Mouse (Mus musculus): Measurements from ENCODE around the gene Rtkn. TPM values are rescaled to one million over a fixed set of nuclear protein-coding genes. Genes with fewer than 3 reads are reported as not detected.

The Rtkn gene
- polyA plus RNA-seq, 2 experiments: 5.5 to 11.1 TPM

DNA sequence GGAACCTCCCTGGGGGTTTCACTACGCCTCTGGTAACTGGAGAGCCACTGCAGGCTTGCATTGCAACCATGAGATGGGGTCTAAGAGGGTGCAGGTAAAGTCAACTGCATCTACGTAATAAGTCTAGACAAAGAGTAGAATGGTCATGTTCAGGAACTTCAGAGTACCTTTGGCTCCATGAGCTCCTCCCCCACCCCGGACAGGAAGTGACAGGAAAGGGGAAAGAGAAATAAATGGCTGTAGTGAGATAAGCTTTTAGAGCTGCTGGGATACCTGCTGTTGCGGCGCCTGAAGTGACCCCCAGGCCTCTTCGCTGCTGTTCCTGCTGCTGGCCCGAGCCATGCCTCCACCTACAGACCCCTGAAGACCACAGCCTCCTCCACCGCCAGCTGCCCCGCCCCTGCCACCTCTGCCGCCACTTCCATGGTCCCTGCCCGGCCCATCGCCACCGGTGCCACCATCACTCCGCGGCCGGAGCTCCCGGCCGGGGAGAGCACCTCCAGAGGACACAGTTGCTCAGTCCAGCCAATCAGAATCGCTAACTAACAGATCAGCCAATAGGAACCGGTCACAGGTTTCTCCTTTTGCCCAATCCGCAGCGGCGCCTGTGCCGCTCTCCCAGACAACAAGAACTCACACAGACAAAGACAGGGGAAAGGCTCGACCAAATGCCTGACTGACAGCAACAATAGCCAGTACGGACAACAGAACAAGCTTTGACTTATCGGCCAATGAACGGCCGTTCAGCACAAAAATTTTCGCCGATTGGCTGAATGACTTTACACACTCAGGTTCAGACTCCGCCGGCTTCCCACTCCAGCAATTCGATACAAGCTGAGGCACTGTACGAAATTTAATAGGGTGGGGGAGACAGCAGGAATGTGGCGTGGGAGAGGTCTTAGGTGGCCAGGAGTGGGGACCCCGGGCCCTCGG lies 14.1 kb upstream of the Rtkn start, which contains the start of gene Wbp1:
Gene Wbp1, minus strand, starts transcription at position 630 of the 933 bp plus-strand sequence.
- no peaks in the 10 kb centered on the region for H3K27me3 ChIP-seq (ENCODE audit: control insufficient read depth, insufficient read depth, low read length)
- H3K4me2 ChIP-seq (ENCODE audit: low read depth): peak within 1 kb of the TSS; percentile 96
- peak within 1 kb of the TSS; percentile 82 for H3K9ac ChIP-seq (replicated peaks)
- DNase-seq (ENCODE audit: low read depth in 3 of 3, low spot score in 3 of 3): peak; percentile 98 to 99 (median 99)
- ATAC-seq (ENCODE audit: insufficient read depth): peak; percentile 92
- H3K27ac ChIP-seq: peak within 1 kb of the TSS; percentile 84
- peaks cover 4% of the 10 kb centered on the region for H3K36me3 ChIP-seq (replicated peaks; ENCODE audit: control insufficient read depth, insufficient read depth, low read depth)
- under 1% methylated on average over 38 of the region's 38 CpGs for WGBS (ENCODE audit: insufficient replicate concordance)
- no peak for TF ChIP-seq EP300 (IDR thresholded peaks at IDR 0.05; ENCODE audit: low read depth)
- TF ChIP-seq CTCF (IDR thresholded peaks at IDR 0.05; ENCODE audit: low read depth): 0 out of 2 replicates have a peak, but pooled peaks have one; percentile 7
- H3K4me1 ChIP-seq (replicated peaks; ENCODE audit: control insufficient read depth in 2 of 2, insufficient read depth in 2 of 2, low read length in 1 of 2): peaks cover 20 to 34% of the 10 kb centered on the region in 2 experiments
- H3K4me3 ChIP-seq (ENCODE audit: insufficient read depth in 1 of 2, low read depth in 2 of 2, low read length in 2 of 2): peak within 1 kb of the TSS; percentile 67 to 91
- H3K9me3 ChIP-seq (ENCODE audit: control insufficient read depth, low read length): no peaks in the 10 kb centered on the region

DNA sequence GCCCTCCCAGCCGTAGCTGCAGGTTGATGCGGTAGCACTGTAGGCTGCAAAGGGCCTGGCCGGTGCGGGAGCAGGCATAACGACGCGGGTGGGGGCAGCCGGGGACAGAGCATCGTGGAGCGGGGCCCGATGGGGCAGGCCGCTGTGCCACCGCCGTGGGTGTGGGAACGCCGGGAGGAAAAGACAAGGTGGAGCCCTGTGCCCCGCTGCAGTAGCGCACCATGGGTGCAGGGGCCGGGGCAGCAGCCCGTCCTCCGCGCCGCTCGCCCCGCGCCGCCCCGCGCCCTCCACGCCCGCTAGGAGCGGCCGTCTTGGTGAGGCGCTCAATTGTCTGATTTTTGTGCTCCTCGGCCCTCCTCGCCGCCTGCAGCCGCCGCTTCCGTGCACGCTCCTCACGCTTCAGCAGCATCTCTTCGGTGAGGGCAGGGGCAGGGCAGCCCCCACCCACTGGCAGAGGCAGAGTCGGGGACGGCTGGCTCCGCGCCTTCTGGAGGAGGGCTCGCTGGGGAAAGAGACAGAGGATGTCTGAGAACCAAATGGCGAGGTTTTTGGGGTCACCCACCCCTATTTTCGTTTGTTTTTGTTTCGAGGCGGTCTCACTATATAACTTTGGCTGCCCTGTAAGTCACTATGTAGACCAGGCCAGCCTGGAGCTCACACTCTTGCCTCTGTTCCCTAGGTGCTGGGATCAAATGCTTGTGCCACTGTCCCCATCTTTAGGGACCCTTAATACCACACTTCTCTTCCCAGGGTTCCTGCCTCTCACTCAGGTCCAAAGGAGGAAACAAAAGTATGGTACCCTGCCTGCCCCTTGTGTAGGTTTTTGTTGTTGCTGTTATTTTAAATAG lies 13.2 kb upstream of the Rtkn start:
- 3% methylated on average over 52 of the region's 52 CpGs for WGBS (ENCODE audit: insufficient replicate concordance)

DNA sequence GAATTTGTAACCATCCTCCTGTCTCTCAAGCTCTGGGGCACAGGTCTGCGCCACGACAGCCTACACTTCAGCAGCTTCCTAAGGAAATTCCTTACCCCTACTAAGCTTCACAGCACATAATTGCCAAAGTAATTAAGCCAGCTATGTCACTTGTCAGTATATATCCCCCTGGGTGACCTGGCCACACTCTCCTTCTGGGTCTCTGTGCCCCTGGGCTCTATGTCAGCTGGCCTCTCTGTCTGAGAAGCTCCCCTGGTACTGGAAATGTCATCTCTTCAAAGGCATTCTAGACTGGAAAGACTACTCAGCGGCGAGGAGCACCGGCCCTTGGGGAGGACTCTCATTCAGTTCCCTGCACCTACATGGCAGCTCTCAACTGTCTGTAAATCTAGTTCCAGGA lies 12.3 kb upstream of the Rtkn start:
- no peak for ATAC-seq (ENCODE audit: insufficient read depth)
- H3K4me2 ChIP-seq (ENCODE audit: low read depth): peak overlapping the region; percentile 96
- WGBS (ENCODE audit: insufficient replicate concordance): 90% methylated on average over 5 of the region's 5 CpGs
- no peaks in the 10 kb centered on the region for H3K9me3 ChIP-seq (ENCODE audit: control insufficient read depth, low read length)
- DNase-seq (ENCODE audit: low read depth in 3 of 3, low spot score in 3 of 3): no peak
- no peak overlapping the region; a peak in 1 of 4 replicates for H3K4me3 ChIP-seq (ENCODE audit: insufficient read depth in 1 of 2, low read depth in 2 of 2, low read length in 2 of 2)
- TF ChIP-seq CTCF (IDR thresholded peaks at IDR 0.05; ENCODE audit: low read depth): no peak
- no peak for TF ChIP-seq EP300 (IDR thresholded peaks at IDR 0.05; ENCODE audit: low read depth)
- H3K27me3 ChIP-seq (ENCODE audit: control insufficient read depth, insufficient read depth, low read length): no peaks in the 10 kb centered on the region
- H3K4me1 ChIP-seq (replicated peaks; ENCODE audit: control insufficient read depth in 2 of 2, insufficient read depth in 2 of 2, low read length in 1 of 2): peaks cover 20 to 30% of the 10 kb centered on the region in 2 experiments
- no peak overlapping the region for H3K9ac ChIP-seq (replicated peaks)
- no peaks in the 10 kb centered on the region for H3K36me3 ChIP-seq (replicated peaks; ENCODE audit: control insufficient read depth, insufficient read depth, low read depth)
- no peak overlapping the region for H3K27ac ChIP-seq

More for the DNA sequence above, 13.2 kb upstream of the Rtkn start:
- H3K4me3 ChIP-seq (ENCODE audit: insufficient read depth in 1 of 2, low read depth in 2 of 2, low read length in 2 of 2): peak overlapping the region; percentile 67 to 91
- peak overlapping the region; percentile 71 for H3K9ac ChIP-seq (replicated peaks)
- TF ChIP-seq CTCF (IDR thresholded peaks at IDR 0.05; ENCODE audit: low read depth) (0 out of 2 replicates have a peak, but pooled peaks have one; percentile 15), EP300 (IDR thresholded peaks at IDR 0.05; ENCODE audit: low read depth) (no peak)
- peak overlapping the region; percentile 84 for H3K27ac ChIP-seq
- H3K9me3 ChIP-seq (ENCODE audit: control insufficient read depth, low read length): no peaks in the 10 kb centered on the region
- DNase-seq (ENCODE audit: low read depth in 3 of 3, low spot score in 3 of 3): no peak
- peak overlapping the region; percentile 96 for H3K4me2 ChIP-seq (ENCODE audit: low read depth)
- peak; percentile 46 for ATAC-seq (ENCODE audit: insufficient read depth)
- H3K36me3 ChIP-seq (replicated peaks; ENCODE audit: control insufficient read depth, insufficient read depth, low read depth): peaks cover 4% of the 10 kb centered on the region
- peaks cover 20 to 30% of the 10 kb centered on the region in 2 experiments for H3K4me1 ChIP-seq (replicated peaks; ENCODE audit: control insufficient read depth in 2 of 2, insufficient read depth in 2 of 2, low read length in 1 of 2)
- no peaks in the 10 kb centered on the region for H3K27me3 ChIP-seq (ENCODE audit: control insufficient read depth, insufficient read depth, low read length)

DNA sequence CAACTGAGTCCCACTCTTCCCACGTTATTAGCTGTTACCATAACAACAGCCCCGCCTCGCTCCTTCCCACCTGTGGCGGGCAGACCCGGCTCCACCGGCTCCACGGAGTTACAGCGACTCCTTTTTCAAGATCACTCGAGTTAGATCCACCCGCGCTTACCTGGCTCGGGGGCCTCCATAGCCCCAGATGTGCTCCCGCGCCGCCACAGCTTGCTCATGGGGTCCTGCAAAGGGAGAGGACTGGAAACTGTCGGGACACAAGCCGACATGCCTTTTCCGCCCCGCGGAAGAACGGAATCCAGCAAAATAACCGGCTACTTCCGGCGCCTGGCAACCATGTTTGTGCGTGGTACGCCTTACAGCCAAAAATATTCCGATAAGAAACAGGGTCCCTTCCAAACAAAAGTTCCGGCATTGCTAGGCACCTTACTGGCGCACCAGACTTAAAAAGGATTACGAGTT lies 10.4 kb upstream of the Rtkn start:
- Histone ChIP-seq H3K9me3 (ENCODE audit: control insufficient read depth, low read length) (no peaks in the 10 kb centered on the region), H3K4me3 (ENCODE audit: insufficient read depth in 1 of 2, low read depth in 2 of 2, low read length in 2 of 2) (peak overlapping the region; percentile 93), H3K4me1 (replicated peaks; ENCODE audit: control insufficient read depth in 2 of 2, insufficient read depth in 2 of 2, low read length in 1 of 2) (peaks cover 19 to 28% of the 10 kb centered on the region in 2 experiments), H3K36me3 (replicated peaks; ENCODE audit: control insufficient read depth, insufficient read depth, low read depth) (no peaks in the 10 kb centered on the region), H3K4me2 (ENCODE audit: low read depth) (peak overlapping the region; percentile 87), H3K27me3 (ENCODE audit: control insufficient read depth, insufficient read depth, low read length) (no peaks in the 10 kb centered on the region), H3K9ac (replicated peaks) (peak overlapping the region; percentile 95), H3K27ac (peak overlapping the region; percentile 81)
- TF ChIP-seq EP300 (IDR thresholded peaks at IDR 0.05; ENCODE audit: low read depth): peak; percentile 47; the same call in 1 of the 2 replicates
- TF ChIP-seq CTCF (IDR thresholded peaks at IDR 0.05; ENCODE audit: low read depth): no peak
- WGBS (ENCODE audit: insufficient replicate concordance): under 1% methylated on average over 30 of the region's 30 CpGs
- DNase-seq (ENCODE audit: low read depth in 3 of 3, low spot score in 3 of 3) (peak; percentile 91 to 93 (median 92)), ATAC-seq (ENCODE audit: insufficient read depth) (peak; percentile 7; the same call in 1 of the 2 replicates)

All from liver, embryonic 14.5 days (tissue).